Mouse (Mus musculus) lung, postnatal 0 days (tissue): Measurements from ENCODE around the gene Rnf43.

Source experiments
- CTCF ChIP-seq: IDR thresholded peaks from 2 replicates; pipeline ENCODE4 v1.5.1; 2016; ENCODE audit warnings: antibody characterized with exemption, mild to moderate bottlenecking
- EP300 ChIP-seq: IDR thresholded peaks from 2 replicates; pipeline ENCODE4 v1.6.1; 2016; ENCODE audit warnings: antibody characterized with exemption, mild to moderate bottlenecking, control low read depth

DNA sequence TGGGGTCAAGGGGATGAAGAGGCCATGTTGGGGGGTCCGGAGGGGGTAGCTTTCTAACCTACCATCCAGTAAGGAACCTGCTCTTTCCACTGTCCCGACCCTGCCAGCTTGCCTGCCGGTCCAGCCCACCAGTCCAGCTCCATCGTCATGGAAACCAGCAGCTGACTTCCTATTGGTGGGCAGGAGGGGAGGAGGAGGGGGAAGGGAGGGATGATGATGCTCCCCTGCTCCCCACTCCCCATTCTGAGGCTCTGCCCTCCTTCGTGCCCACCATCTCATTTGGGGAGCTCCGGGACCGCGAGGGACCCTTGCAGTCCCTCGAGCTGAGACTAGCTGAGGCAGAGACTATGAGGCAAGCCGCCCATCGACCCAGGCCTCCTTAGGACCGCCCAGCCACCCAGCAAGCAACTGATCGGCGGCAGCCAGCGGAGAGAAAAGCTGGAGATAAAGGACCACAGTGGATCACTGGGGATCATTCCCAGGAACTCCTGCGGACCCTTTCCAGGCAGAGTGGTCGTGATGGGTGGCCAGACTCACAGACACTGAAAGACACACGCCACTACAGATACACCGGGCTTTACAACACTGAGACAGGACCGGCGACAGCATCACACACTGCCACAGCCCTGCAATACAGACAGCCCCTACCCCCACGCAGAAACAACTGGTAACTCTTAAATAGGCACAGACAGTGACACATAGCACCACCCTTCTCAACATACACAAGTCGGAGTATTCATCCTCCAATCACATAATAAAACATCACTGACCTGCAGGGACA, 98.0 kb downstream of the Rnf43 start, which contains the start of gene Tspoap1:
- TF ChIP-seq CTCF = no peak
- no peak for TF ChIP-seq EP300
